In genomic region chr9:110857781-110858472, GRCm38 (mm10) we compare ENCODE assay signal across 8 mouse cellular contexts. TPM values are rescaled to one million over a fixed set of nuclear protein-coding genes. Genes with fewer than 3 reads are reported as not detected.
DNase-seq lines count a peak whose midpoint lies in the region; ATAC-seq lines count a peak whose summit lies in the region.

Prss50 (plus strand) TSS chr9:110857967.

- H3K4me3 ChIP-seq in heart, embryonic 16.5 days (ENCODE audit: low read length) = peak within 1 kb of the TSS; percentile 31

- peak within 1 kb of the TSS; percentile 54 for H3K4me2 ChIP-seq in heart, embryonic 16.5 days (ENCODE audit: low read depth, low read length)

- H3K27me3 ChIP-seq in heart, embryonic 16.5 days (ENCODE audit: control insufficient read depth, insufficient read depth, low read length) = peaks cover 11% of the 10 kb centered on the region

- 0 out of 2 replicates have a peak, but pooled peaks cover 3% of the 10 kb centered on the region for H3K4me1 ChIP-seq in heart, embryonic 16.5 days (ENCODE audit: control insufficient read depth, insufficient read depth, low read length)

- DNase-seq in heart, adult 11 months = peak; percentile 86
- no peak for DNase-seq in heart, postnatal 4 days
- peak; percentile 61 for DNase-seq in WW6 (ENCODE audit: low read depth, low spot score)
- DNase-seq in thymus, postnatal 0 days (ENCODE audit: low spot score) = peak; percentile 44
- no peak for DNase-seq in left cerebral cortex, adult 8-10 months (ENCODE audit: low spot score in 2 of 2)

- H3K9me3 ChIP-seq in heart, embryonic 16.5 days (replicated peaks; ENCODE audit: control insufficient read depth, low read length) = no peaks in the 10 kb centered on the region

- H3K27ac ChIP-seq in heart, embryonic 16.5 days (ENCODE audit: low read length) = no peak within 1 kb of the TSS

- 11% methylated on average over 50 of the region's 50 CpGs for WGBS in heart, embryonic 16.5 days

- ATAC-seq in heart, embryonic 16.5 days (replicated peaks; ENCODE audit: extremely low read depth, insufficient read depth, low FRiP score) = no peak; the same call in 1 of the 2 replicates
- 0 out of 2 replicates have a peak, but pooled peaks have one; percentile 43 for ATAC-seq in megakaryocyte, adult 5-6 weeks (ENCODE audit: poor library complexity, severe bottlenecking)
- ATAC-seq in frontal cortex, adult (ENCODE audit: low TSS enrichment) = no peak

- no peaks in the 10 kb centered on the region for H3K36me3 ChIP-seq in heart, embryonic 16.5 days (ENCODE audit: control insufficient read depth, insufficient read depth)

- H3K9ac ChIP-seq in heart, embryonic 16.5 days (ENCODE audit: low read length) = 0 out of 2 replicates have a peak within 1 kb of the TSS, but pooled peaks have one; percentile 0

RNA-seq across cellular contexts. Expression of gene Prss50, which starts in this region (rescaled TPM):
- not detected for total RNA-seq in heart, postnatal 4 days (2021)
- not detected in 2 replicates for polyA plus RNA-seq in heart, embryonic 16.5 days (2015; fragmentation: Nextera tagmentation; extraction: Ambion mirVana)
- 1.0 TPM in 1 of 2 replicates, not detected in the other for total RNA-seq in megakaryocyte, adult 5-6 weeks (2015)
- 0.15 TPM in 1 of 2 replicates, not detected in the other for total RNA-seq in megakaryocyte, adult 5-6 weeks (2017)
- 0.14 and 0.18 TPM in 2 replicates for polyA plus RNA-seq in thymus, postnatal 0 days (2015; fragmentation: Nextera tagmentation; extraction: Ambion mirVana)
- 1 to 10 TPM in 3 of 4 experiments, under 1 TPM in 1; 0.95 to 2.3 (median 1.9) TPM for total RNA-seq in left cerebral cortex, adult 8-10 months (2022)

Comparison
In these comparisons a context has a peak if more than half of its experiments do, and no peak if none do; other contexts are left out.
1. DNase-seq: peak in heart, adult 11 months (single experiment) and WW6 (single experiment); none in heart, postnatal 4 days (single experiment) and left cerebral cortex, adult 8-10 months (0 of 2).
2. Peak in DNase-seq in thymus, postnatal 0 days; RNA of the gene not detected or under 1 TPM.